8 mouse cellular contexts compared by ENCODE assay signal in genomic region chr6:124732476-124733370, GRCm38 (mm10). TPM values are rescaled to one million over a fixed set of nuclear protein-coding genes. Genes with fewer than 3 reads are reported as not detected.
DNase-seq lines count a peak whose midpoint lies in the region; ATAC-seq and TF ChIP-seq lines count a peak whose summit lies in the region.

No protein-coding gene starts in this region.

- H3K27me3 ChIP-seq in CH12.LX (replicated peaks): no peaks in the 10 kb centered on the region
- no peaks in the 10 kb centered on the region for H3K27me3 ChIP-seq in heart, embryonic 12.5 days (replicated peaks)
- no peaks in the 10 kb centered on the region for H3K27me3 ChIP-seq in lung, embryonic 15.5 days

- peak; percentile 46; the same call in 1 of the 2 replicates for TF ChIP-seq EP300 in CH12.LX (IDR thresholded peaks at IDR 0.05; ENCODE audit: low read length)

- peaks cover 22 to 34% of the 10 kb centered on the region in 2 experiments for H3K36me3 ChIP-seq in CH12.LX (replicated peaks in 1 of 2; ENCODE audit: control insufficient read depth in 1 of 2, insufficient read depth in 1 of 2, low read length in 1 of 2)
- H3K36me3 ChIP-seq in heart, embryonic 12.5 days: no peaks in the 10 kb centered on the region
- no peaks in the 10 kb centered on the region for H3K36me3 ChIP-seq in lung, embryonic 15.5 days

- intact Hi-C loops in left cerebral cortex, postnatal 14 days (cut with DNase I): no loop called here

- peaks cover 33% of the 10 kb centered on the region for H3K79me2 ChIP-seq in CH12.LX (replicated peaks; ENCODE audit: control insufficient read depth, extremely low read depth, insufficient read depth, poor library complexity, severe bottlenecking)

- H3K27ac ChIP-seq in CH12.LX (ENCODE audit: insufficient read depth, low read depth): peak overlapping the region; percentile 93
- no peak overlapping the region for H3K27ac ChIP-seq in heart, embryonic 12.5 days (ENCODE audit: poor library complexity, severe bottlenecking)
- peak overlapping the region; percentile 36; the same call in 1 of the 2 replicates for H3K27ac ChIP-seq in lung, embryonic 15.5 days

- ATAC-seq in heart, embryonic 12.5 days (ENCODE audit: insufficient number of reproducible peaks, low FRiP score): peak; percentile 52; the same call in 1 of the 2 replicates
- peak; percentile 47; the same call in 1 of the 2 replicates for ATAC-seq in lung, embryonic 15.5 days (ENCODE audit: borderline replicate concordance, extremely low read depth, low FRiP score, low TSS enrichment)

- H3K4me3 ChIP-seq in CH12.LX (replicated peaks in 1 of 3; ENCODE audit: low read depth in 2 of 3, low read length in 2 of 3, poor library complexity in 1 of 3): peak overlapping the region; percentile 69 to 78 (median 77)
- 0 out of 2 replicates have a peak overlapping the region, but pooled peaks have one; percentile 1 for H3K4me3 ChIP-seq in heart, embryonic 12.5 days
- H3K4me3 ChIP-seq in lung, embryonic 15.5 days: peak overlapping the region; percentile 14

- in situ Hi-C loops in CH12.LX (cut with MboI; ENCODE audit: low pct_ligation_motif_present, low pct_unique_long_range_greater_than_20kb, low sequenced_read_pairs): no loop called here

- TF ChIP-seq CTCF in CH12.LX (conservative IDR thresholded peaks at IDR 0.05 in 1 of 2, IDR thresholded peaks at IDR 0.05 in 1 of 2; ENCODE audit: low read depth in 2 of 2, low read length in 2 of 2): no peak

- peaks cover 35 to 76% of the 10 kb centered on the region in 2 experiments for H3K4me1 ChIP-seq in CH12.LX (ENCODE audit: control insufficient read depth in 1 of 2, insufficient read depth in 2 of 2)
- H3K4me1 ChIP-seq in heart, embryonic 12.5 days (replicated peaks): no peaks in the 10 kb centered on the region; the same call in 1 of the 2 replicates
- peaks cover 11% of the 10 kb centered on the region for H3K4me1 ChIP-seq in lung, embryonic 15.5 days

- no peaks in the 10 kb centered on the region for H3K9me3 ChIP-seq in CH12.LX (replicated peaks; ENCODE audit: low read length)
- H3K9me3 ChIP-seq in heart, embryonic 12.5 days (replicated peaks): no peaks in the 10 kb centered on the region
- no peaks in the 10 kb centered on the region for H3K9me3 ChIP-seq in lung, embryonic 15.5 days

- dilution Hi-C loops in CH12.LX (cut with MboI; ENCODE audit: extremely low pct_ligation_motif_present, extremely low pct_unique_long_range_greater_than_20kb, low sequenced_read_pairs): no loop called here

- H3K9ac ChIP-seq in CH12.LX (ENCODE audit: insufficient read depth, low read depth): peak overlapping the region; percentile 71
- H3K9ac ChIP-seq in heart, embryonic 12.5 days: 0 out of 2 replicates have a peak overlapping the region, but pooled peaks have one; percentile 16
- peak overlapping the region; percentile 14; the same call in 1 of the 2 replicates for H3K9ac ChIP-seq in lung, embryonic 15.5 days

- TF ChIP-seq POLR2A in CH12.LX (IDR thresholded peaks at IDR 0.05; ENCODE audit: low read depth, low read length): peak; percentile 91

- 60% methylated on average over 19 of the region's 19 CpGs for WGBS in heart, embryonic 12.5 days
- 52% methylated on average over 19 of the region's 19 CpGs for WGBS in lung, embryonic 15.5 days

- no peak; the same call in 1 of the 2 replicates for TF ChIP-seq RAD21 in CH12.LX (IDR thresholded peaks at IDR 0.05; ENCODE audit: low read depth, low read length)

- peak overlapping the region; percentile 63 for H3K4me2 ChIP-seq in CH12.LX (ENCODE audit: insufficient read depth, low read depth, poor library complexity, severe bottlenecking)
- no peak overlapping the region; the same call in 1 of the 2 replicates for H3K4me2 ChIP-seq in heart, embryonic 12.5 days
- peak overlapping the region; percentile 28 for H3K4me2 ChIP-seq in lung, embryonic 15.5 days

- DNase-seq in gastrocnemius, postnatal 25 days: peak; percentile 57
- no peak for DNase-seq in gastrocnemius, adult 18-20 months (ENCODE audit: low spot score)
- DNase-seq in CH12.LX (ENCODE audit: extremely low read depth) (peak; percentile 88), MN1 (ENCODE audit: low spot score) (no peak)
- peak; percentile 84 to 89 for DNase-seq in thymus, adult 18-20 months
- no peak for DNase-seq in left cerebral cortex, postnatal 14 days (ENCODE audit: low spot score in 2 of 2)

TF ChIP-seq in CH12.LX, 34 proteins besides CTCF, POLR2A, EP300 and RAD21 (continues in another document):
- TF ChIP-seq MEF2A (IDR thresholded peaks at IDR 0.05; ENCODE audit: borderline replicate concordance, low read depth, low read length): peak; percentile 58
- TF ChIP-seq TBP (conservative IDR thresholded peaks at IDR 0.05; ENCODE audit: low read depth, low read length): peak; percentile 2; the same call in 1 of the 2 replicates
- no peak for TF ChIP-seq JUND (conservative IDR thresholded peaks at IDR 0.05; ENCODE audit: low read depth, low read length)
- TF ChIP-seq NELFE (IDR thresholded peaks at IDR 0.05; ENCODE audit: low read depth, low read length): peak; percentile 79
- TF ChIP-seq MXI1 (IDR thresholded peaks at IDR 0.05; ENCODE audit: low read depth, low read length): peak; percentile 81
- peak; percentile 53; the same call in 1 of the 2 replicates for TF ChIP-seq RCOR1 (conservative IDR thresholded peaks at IDR 0.05; ENCODE audit: low read depth, low read length)
- TF ChIP-seq KAT2A (IDR thresholded peaks at IDR 0.05; ENCODE audit: insufficient replicate concordance, low read length): 0 out of 2 replicates have a peak, but pooled peaks have one; percentile 57
- TF ChIP-seq IRF4 (IDR thresholded peaks at IDR 0.05; ENCODE audit: low read depth, low read length): peak; percentile 69
- TF ChIP-seq POLR2AphosphoS2 (IDR thresholded peaks at IDR 0.05; ENCODE audit: low read depth, low read length): peak; percentile 89
- peak; percentile 91; the same call in 1 of the 2 replicates for TF ChIP-seq UBTF (IDR thresholded peaks at IDR 0.05; ENCODE audit: low read depth, low read length)
- 0 out of 2 replicates have a peak, but pooled peaks have one; percentile 14 for TF ChIP-seq SMC3 (IDR thresholded peaks at IDR 0.05; ENCODE audit: low read depth, low read length)
- peak; percentile 96 for TF ChIP-seq BHLHE40 (IDR thresholded peaks at IDR 0.05; ENCODE audit: low read depth, low read length)
- no peak for TF ChIP-seq USF1 (IDR thresholded peaks at IDR 0.05; ENCODE audit: low read depth, low read length)
- TF ChIP-seq MYC (IDR thresholded peaks at IDR 0.05; ENCODE audit: low read depth, low read length): peak; percentile 79; the same call in 1 of the 2 replicates
- peak; percentile 63 for TF ChIP-seq HCFC1 (IDR thresholded peaks at IDR 0.05; ENCODE audit: low read depth, low read length)
- TF ChIP-seq CHD2 (IDR thresholded peaks at IDR 0.05; ENCODE audit: low read length): peak; percentile 82
- TF ChIP-seq NRF1 (IDR thresholded peaks at IDR 0.05; ENCODE audit: low read depth, low read length): no peak

RNA-seq across cellular contexts. Expression of gene Ptpn6, which starts 5.8 kb away (rescaled TPM):
- 1 to 10 TPM; 1.5 to 2.2 TPM for total RNA-seq in gastrocnemius, postnatal 25 days (2021)
- 1 to 10 TPM in 1 of 2 experiments, under 1 TPM in 1; 0.90 to 1.1 TPM for total RNA-seq in gastrocnemius, adult 18-20 months (2021)
- total RNA-seq in CH12.LX (2012; rRNA removed) (247 and 283 TPM in 2 replicates), CH12.LX (2014; rRNA removed) (300 and 327 TPM in 2 replicates)
- 585 and 814 TPM in 2 replicates for polyA plus RNA-seq in CH12.LX (2012; ENCODE audit: insufficient read length, low read depth)
- polyA plus RNA-seq in heart, embryonic 12.5 days (2016; fragmentation: Nextera tagmentation; extraction: Ambion mirVana): 4.4 and 4.9 TPM in 2 replicates
- polyA plus RNA-seq in lung, embryonic 15.5 days (2015; fragmentation: Nextera tagmentation; extraction: Ambion mirVana): 17.3 and 24.3 TPM in 2 replicates
- total RNA-seq in left cerebral cortex, postnatal 14 days (2021): 1 to 10 TPM; 3.6 to 4.0 TPM

RNA-seq across cellular contexts. Expression of gene Grcc10, which starts 8.5 kb away (rescaled TPM):
- total RNA-seq in gastrocnemius, postnatal 25 days (2021): 100 to 1,000 TPM; 163 to 167 TPM
- 100 to 1,000 TPM; 162 TPM for total RNA-seq in gastrocnemius, adult 18-20 months (2021)
- total RNA-seq in CH12.LX (2012; rRNA removed) (146 and 197 TPM in 2 replicates), CH12.LX (2014; rRNA removed) (59.3 and 64.3 TPM in 2 replicates)
- 88.4 and 93.7 TPM in 2 replicates for polyA plus RNA-seq in CH12.LX (2012; ENCODE audit: insufficient read length, low read depth)
- polyA plus RNA-seq in heart, embryonic 12.5 days (2016; fragmentation: Nextera tagmentation; extraction: Ambion mirVana): 352 and 365 TPM in 2 replicates
- polyA plus RNA-seq in lung, embryonic 15.5 days (2015; fragmentation: Nextera tagmentation; extraction: Ambion mirVana): 406 and 416 TPM in 2 replicates
- 100 to 1,000 TPM; 294 to 301 TPM for total RNA-seq in left cerebral cortex, postnatal 14 days (2021)

RNA-seq across cellular contexts. Expression of gene Phb2, which starts 20.6 kb away (rescaled TPM):
- 100 to 1,000 TPM; 157 TPM for total RNA-seq in gastrocnemius, postnatal 25 days (2021)
- 100 to 1,000 TPM; 134 to 155 TPM for total RNA-seq in gastrocnemius, adult 18-20 months (2021)
- total RNA-seq in CH12.LX (2012; rRNA removed) (440 and 578 TPM in 2 replicates), CH12.LX (2014; rRNA removed) (380 and 405 TPM in 2 replicates)
- 623 and 694 TPM in 2 replicates for polyA plus RNA-seq in CH12.LX (2012; ENCODE audit: insufficient read length, low read depth)
- polyA plus RNA-seq in heart, embryonic 12.5 days (2016; fragmentation: Nextera tagmentation; extraction: Ambion mirVana): 345 and 349 TPM in 2 replicates
- 327 and 340 TPM in 2 replicates for polyA plus RNA-seq in lung, embryonic 15.5 days (2015; fragmentation: Nextera tagmentation; extraction: Ambion mirVana)
- 100 to 1,000 TPM; 133 to 144 TPM for total RNA-seq in left cerebral cortex, postnatal 14 days (2021)

RNA-seq across cellular contexts. Expression of gene Emg1, which starts 20.7 kb away (rescaled TPM):
- 10 to 100 TPM; 53.8 to 58.9 TPM for total RNA-seq in gastrocnemius, postnatal 25 days (2021)
- 10 to 100 TPM; 58.4 to 60.4 TPM for total RNA-seq in gastrocnemius, adult 18-20 months (2021)
- 352 and 439 TPM in 2 replicates for total RNA-seq in CH12.LX (2012; rRNA removed)
- 481 and 498 TPM in 2 replicates for total RNA-seq in CH12.LX (2014; rRNA removed)
- 301 and 408 TPM in 2 replicates for polyA plus RNA-seq in CH12.LX (2012; ENCODE audit: insufficient read length, low read depth)
- polyA plus RNA-seq in heart, embryonic 12.5 days (2016; fragmentation: Nextera tagmentation; extraction: Ambion mirVana): 105 and 107 TPM in 2 replicates
- polyA plus RNA-seq in lung, embryonic 15.5 days (2015; fragmentation: Nextera tagmentation; extraction: Ambion mirVana): 199 and 200 TPM in 2 replicates
- total RNA-seq in left cerebral cortex, postnatal 14 days (2021): 10 to 100 TPM; 45.6 to 45.9 TPM

RNA-seq across cellular contexts. Expression of gene Gm45234, which starts 23.1 kb away (rescaled TPM):
- 1 to 10 TPM in 1 of 2 experiments, not detected in 1; 2.2 TPM for total RNA-seq in gastrocnemius, postnatal 25 days (2021)
- not detected for total RNA-seq in gastrocnemius, adult 18-20 months (2021)
- total RNA-seq in CH12.LX (2012; rRNA removed) (not detected in 2 replicates), CH12.LX (2014; rRNA removed) (not detected in 2 replicates)
- not detected in 2 replicates for polyA plus RNA-seq in CH12.LX (2012; ENCODE audit: insufficient read length, low read depth)
- polyA plus RNA-seq in heart, embryonic 12.5 days (2016; fragmentation: Nextera tagmentation; extraction: Ambion mirVana): not detected in 2 replicates
- polyA plus RNA-seq in lung, embryonic 15.5 days (2015; fragmentation: Nextera tagmentation; extraction: Ambion mirVana): not detected in 2 replicates
- total RNA-seq in left cerebral cortex, postnatal 14 days (2021): not detected

Comparison
In these comparisons a context has a peak if more than half of its experiments do, and no peak if none do; other contexts are left out.
1. DNase-seq: peak in gastrocnemius, postnatal 25 days (single experiment), CH12.LX (single experiment) and thymus, adult 18-20 months (2 of 2); none in gastrocnemius, adult 18-20 months (single experiment), left cerebral cortex, postnatal 14 days (0 of 2) and MN1 (single experiment).
2. H3K4me3 ChIP-seq: peak in every context shown above with its lines; median percentile 77 in CH12.LX; 14 in lung, embryonic 15.5 days; 1 in heart, embryonic 12.5 days.
3. H3K9ac ChIP-seq: peak in every context shown above with its lines; median percentile 71 in CH12.LX; 16 in heart, embryonic 12.5 days; 14 in lung, embryonic 15.5 days.
4. RNA of gene Ptpn6, which starts 5.8 kb away (total RNA-seq): 247 to 327 TPM in CH12.LX; 3.6 to 4.0 TPM in left cerebral cortex, postnatal 14 days, 1.5 to 2.2 TPM in gastrocnemius, postnatal 25 days and 0.90 to 1.1 TPM in gastrocnemius, adult 18-20 months; every median in the first group is over 10 times any median in the second.